Mouse (Mus musculus) Patski (cell line): ENCODE data around the gene Ano8. TPM values are rescaled to one million over a fixed set of nuclear protein-coding genes. Genes with fewer than 3 reads are reported as not detected.
"Not testable (repeated sequence)": the region's sequence is repeated elsewhere in the genome, so short reads cannot be mapped to it uniquely, and the experiment has no call there.

ENCODE experiments used
- ATAC-seq: fragments of 100-300 bp; one replicate; pipeline ENCODE4 v1.8.0; 2021
- CTCF ChIA-PET: fragments of 350-600 bp; sonication (Branson Sonifier 250); formaldehyde crosslinking; loops from one replicate; lab custom pipeline; 2022; ENCODE audit warnings: inconsistent platforms; lab: Charles Lee
- POLR2A ChIA-PET: fragments of 350-600 bp; sonication (Branson Sonifier 250); formaldehyde crosslinking; loops from one replicate; lab custom pipeline; 2022; ENCODE audit warnings: antibody characterized with exemption, inconsistent platforms; lab: Charles Lee
- DNase-seq: peaks from one replicate; pipeline ENCODE4 v3.0.0-alpha.2; 2011; ENCODE audit warnings: low read depth, low spot score
- H3K27me3 ChIP-seq: fragments of 371-371 bp; one replicate; pipeline ENCODE4 v1.5.1; 2021
- CTCF ChIP-seq: fragments of 100-300 bp; IDR thresholded peaks from one replicate; pipeline ENCODE4 v1.5.1; 2021
- in situ Hi-C: fragments of 300-500 bp; cut with MboI; formaldehyde crosslinking; loops from 3 replicates; pipeline ENCODE4 v1.11.1; 2018; ENCODE audit warnings: low pct_unique_long_range_greater_than_20kb, mixed read lengths
- polyA plus RNA-seq: library from polyadenylated mRNA; unstranded; gene quantifications from one replicate; pipeline ENCODE4 v1.2.3, GENCODE M21; 2021

Ano8 gene
- polyA plus RNA-seq, 1 experiment from 2014 or later = 38.2 TPM

- ChIA-PET CTCF (interaction anchor here (0.7 kb wide), 1 partner anchor 12 kb away, joined by 4 read pairs; no protein-coding TSS in a partner anchor), POLR2A (interaction anchor here (2.5 kb wide), 1 partner anchor 9 kb away, joined by 7 read pairs; the partner anchor contains the start of genes Abhd8 and Mrpl34)
- TF ChIP-seq CTCF = no peak
- peaks cover 4% of the 10 kb centered on the region for H3K27me3 ChIP-seq
- ATAC-seq (no peak), DNase-seq (no peak)
- in situ Hi-C loops = no loop called here
These were observed 31.1 kb downstream of the Ano8 start for GRCm38 (mm10) chr8:71454668-71455067.

GRCm38 (mm10) chr8:71452669-71453068, 33.1 kb downstream of the Ano8 start:
- in situ Hi-C loops = no loop called here
- DNase-seq (no peak), ATAC-seq (no peak)

GRCm38 (mm10) chr8:71451777-71452176, 34.0 kb downstream of the Ano8 start:
- in situ Hi-C loops = no loop called here
- DNase-seq = no peak
- ChIA-PET POLR2A (no interaction called here), CTCF (interaction anchor here (1.8 kb wide), 1 partner anchor 9 kb away, joined by 6 read pairs; no protein-coding TSS in a partner anchor)
- H3K27me3 ChIP-seq = peaks cover 4% of the 10 kb centered on the region
- no peak for TF ChIP-seq CTCF
- no peak for ATAC-seq

More at GRCm38 (mm10) chr8:71452669-71453068, 33.1 kb downstream of the Ano8 start:
- peaks cover 4% of the 10 kb centered on the region for H3K27me3 ChIP-seq
- TF ChIP-seq CTCF = no peak
- POLR2A ChIA-PET = interaction anchor here (2.5 kb wide), 1 partner anchor 11 kb away, joined by 7 read pairs; the partner anchor contains the start of genes Abhd8 and Mrpl34
- CTCF ChIA-PET = interaction anchor here (1.8 kb wide), 1 partner anchor 10 kb away, joined by 6 read pairs; no protein-coding TSS in a partner anchor

- POLR2A ChIA-PET = no interaction called here
- DNase-seq (no peak), ATAC-seq (no peak)
- CTCF ChIA-PET = no interaction called here
- H3K27me3 ChIP-seq = peaks cover 4% of the 10 kb centered on the region
- in situ Hi-C loops = no loop called here
- TF ChIP-seq CTCF = no peak
These were observed 34.4 kb downstream of the Ano8 start for GRCm38 (mm10) chr8:71451337-71451736.

- DNase-seq (no peak), ATAC-seq (no peak)
- ChIA-PET POLR2A (no interaction called here), CTCF (interaction anchor here (1.3 to 4.1 kb wide), 2 partner anchors 74 to 85 kb away, joined by 5 to 29 read pairs; no protein-coding TSS in a partner anchor)
- no peaks in the 10 kb centered on the region for H3K27me3 ChIP-seq
- no peak for TF ChIP-seq CTCF
- in situ Hi-C loops = no loop called here
These were observed 40.7 kb downstream of the Ano8 start for GRCm38 (mm10) chr8:71445096-71445495.

- no peak for ATAC-seq
- DNase-seq = peak; percentile 15
- ChIA-PET CTCF (interaction anchor here (0.7 to 4.1 kb wide), 8 partner anchors 16 to 89 kb away, joined by 3 to 29 read pairs (median 6); partner anchors contain the start of genes Abhd8 and Mrpl34), POLR2A (no interaction called here)
- no peak for TF ChIP-seq CTCF
- peaks cover 9% of the 10 kb centered on the region for H3K27me3 ChIP-seq
- in situ Hi-C loops = loop anchor here (5.0 kb wide), 1 partner anchor 81 kb away; no protein-coding TSS in a partner anchor
These were observed 44.4 kb downstream of the Ano8 start for GRCm38 (mm10) chr8:71441404-71441803.

- ChIA-PET CTCF (interaction anchor here (1.0 kb wide), 1 partner anchor 27 kb away, joined by 3 read pairs; no protein-coding TSS in a partner anchor), POLR2A (no interaction called here)
- ATAC-seq (no peak), DNase-seq (no peak)
- in situ Hi-C loops = no loop called here
- no peak for TF ChIP-seq CTCF
- H3K27me3 ChIP-seq = peaks cover 13% of the 10 kb centered on the region
These were observed 48.7 kb downstream of the Ano8 start for GRCm38 (mm10) chr8:71437041-71437440.

GRCm38 (mm10) chr8:71432935-71433334, 52.8 kb downstream of the Ano8 start:
- ATAC-seq, in situ Hi-C loops, CTCF ChIA-PET, POLR2A ChIA-PET, DNase-seq: not testable (repeated sequence)
- peaks cover 13% of the 10 kb centered on the region for H3K27me3 ChIP-seq

Other genes with a start within 250 kb of the Ano8 start
- 71.2 TPM for gene Myo9b, start 213.2 kb downstream of the Ano8 start, polyA plus RNA-seq
- 33.8 TPM for gene Haus8, start 213.0 kb downstream of the Ano8 start, polyA plus RNA-seq
- 123 TPM for gene Use1, start 119.1 kb downstream of the Ano8 start, polyA plus RNA-seq
- 19.9 TPM for gene Ocel1, start 114.7 kb downstream of the Ano8 start, polyA plus RNA-seq
- 140 TPM for gene Nr2f6, start 104.0 kb downstream of the Ano8 start, polyA plus RNA-seq
- gene Ushbp1, start 90.2 kb downstream of the Ano8 start, polyA plus RNA-seq = 0.36 TPM
- 103 TPM for gene Babam1, start 89.1 kb downstream of the Ano8 start, polyA plus RNA-seq
- 9.0 TPM for gene Ankle1, start 80.0 kb downstream of the Ano8 start, polyA plus RNA-seq
- gene Abhd8, start 22.3 kb downstream of the Ano8 start, polyA plus RNA-seq = 73.0 TPM
- 81.5 TPM for gene Mrpl34, start 21.0 kb downstream of the Ano8 start, polyA plus RNA-seq
- 67.8 TPM for gene Dda1, start 16.8 kb downstream of the Ano8 start, polyA plus RNA-seq
- gene Gtpbp3, start 2.1 kb upstream of the Ano8 start, polyA plus RNA-seq = 44.1 TPM
- gene Plvap, start 25.8 kb upstream of the Ano8 start, polyA plus RNA-seq = 0.21 TPM
- 0.08 TPM for gene Ccdc194, start 39.7 kb upstream of the Ano8 start, polyA plus RNA-seq
- 141 TPM for gene Bst2, start 51.5 kb upstream of the Ano8 start, polyA plus RNA-seq
- 103 TPM for gene Mvb12a, start 57.0 kb upstream of the Ano8 start, polyA plus RNA-seq
- gene Tmem221, start 72.9 kb upstream of the Ano8 start, polyA plus RNA-seq = 3.4 TPM
- 0.85 TPM for gene Nxnl1, start 80.6 kb upstream of the Ano8 start, polyA plus RNA-seq
- 40.9 TPM for gene Slc27a1, start 82.9 kb upstream of the Ano8 start, polyA plus RNA-seq
- gene Pgls, start 106.2 kb upstream of the Ano8 start, polyA plus RNA-seq = 127 TPM
- 10.8 TPM for gene Fam129c, start 111.7 kb upstream of the Ano8 start, polyA plus RNA-seq
- 117 TPM for gene Colgalt1, start 125.0 kb upstream of the Ano8 start, polyA plus RNA-seq
- 2.5 TPM for gene Unc13a, start 185.8 kb upstream of the Ano8 start, polyA plus RNA-seq
- 26.7 TPM for gene Jak3, start 190.3 kb upstream of the Ano8 start, polyA plus RNA-seq
- gene Insl3, start 203.3 kb upstream of the Ano8 start, polyA plus RNA-seq = 8.8 TPM
- 1.4 TPM for gene B3gnt3, start 215.8 kb upstream of the Ano8 start, polyA plus RNA-seq
- 5.6 TPM for gene Fcho1, start 239.8 kb upstream of the Ano8 start, polyA plus RNA-seq